Mouse (Mus musculus): Measurements from ENCODE around the gene Ms4a8a. TPM values are rescaled to one million over a fixed set of nuclear protein-coding genes. Genes with fewer than 3 reads are reported as not detected.
A peak's percentile ranks its signal among the peaks of the same experiment; 100 is the strongest.

The Ms4a8a gene
- polyA plus RNA-seq, 1 experiment, result not detected

- Histone ChIP-seq H3K4me3 (ENCODE audit: insufficient read depth, poor library complexity, severe bottlenecking) (no peak overlapping the region), H3K79me2 (ENCODE audit: control insufficient read depth, insufficient read depth) (no peaks in the 10 kb centered on the region), H3K79me3 (ENCODE audit: low read depth) (no peaks in the 10 kb centered on the region), H3K36me3 (ENCODE audit: control insufficient read depth, insufficient read depth) (no peaks in the 10 kb centered on the region), H3ac (ENCODE audit: control insufficient read depth, insufficient read length, low read depth) (no peak overlapping the region), H3K27me3 (ENCODE audit: control insufficient read depth, insufficient read depth, insufficient read length) (no peaks in the 10 kb centered on the region)
- TF ChIP-seq MAX (IDR thresholded peaks at IDR 0.05), result no peak
- TF ChIP-seq CTCF (IDR thresholded peaks at IDR 0.05; ENCODE audit: control insufficient read depth, insufficient read depth, insufficient read length), result peak; percentile 79
- TF ChIP-seq USF1 (IDR thresholded peaks at IDR 0.05; ENCODE audit: low read depth), result no peak
- TF ChIP-seq CEBPB (IDR thresholded peaks at IDR 0.05; ENCODE audit: low read depth), result no peak
- TF ChIP-seq MYOG (IDR thresholded peaks at IDR 0.05; ENCODE audit: control insufficient read depth, extremely low read depth, insufficient read length), result no peak
- TF ChIP-seq MYOD1 (IDR thresholded peaks at IDR 0.05; ENCODE audit: control insufficient read depth, insufficient read length, low read depth), result no peak
Measured at GRCm38 (mm10) chr19:11044996-11045711, 35.7 kb downstream of the Ms4a8a start.

GRCm38 (mm10) chr19:11044671-11044995 lies 36.3 kb downstream of the Ms4a8a start:
- Histone ChIP-seq H3K36me3 (ENCODE audit: control insufficient read depth, insufficient read depth) (no peaks in the 10 kb centered on the region), H3K4me3 (ENCODE audit: insufficient read depth, poor library complexity, severe bottlenecking) (no peak overlapping the region), H3K79me3 (ENCODE audit: low read depth) (no peaks in the 10 kb centered on the region), H3K79me2 (ENCODE audit: control insufficient read depth, insufficient read depth) (no peaks in the 10 kb centered on the region), H3ac (ENCODE audit: control insufficient read depth, insufficient read length, low read depth) (peak overlapping the region; percentile 44), H3K27me3 (ENCODE audit: control insufficient read depth, insufficient read depth, insufficient read length) (no peaks in the 10 kb centered on the region)
- TF ChIP-seq USF1 (IDR thresholded peaks at IDR 0.05; ENCODE audit: low read depth) (no peak), CEBPB (IDR thresholded peaks at IDR 0.05; ENCODE audit: low read depth) (no peak), MYOD1 (IDR thresholded peaks at IDR 0.05; ENCODE audit: control insufficient read depth, insufficient read length, low read depth) (no peak), MAX (IDR thresholded peaks at IDR 0.05) (no peak), CTCF (IDR thresholded peaks at IDR 0.05; ENCODE audit: control insufficient read depth, insufficient read depth, insufficient read length) (no peak), MYOG (IDR thresholded peaks at IDR 0.05; ENCODE audit: control insufficient read depth, extremely low read depth, insufficient read length) (no peak), FOSL1 (IDR thresholded peaks at IDR 0.05; ENCODE audit: insufficient read depth, low read length, poor library complexity, severe bottlenecking) (no peak)

GRCm38 (mm10) chr19:11037570-11037969 lies 43.3 kb downstream of the Ms4a8a start:
- Histone ChIP-seq H3K36me3 (ENCODE audit: control insufficient read depth, insufficient read depth) (no peaks in the 10 kb centered on the region), H3ac (ENCODE audit: control insufficient read depth, insufficient read length, low read depth) (no peak overlapping the region), H3K79me2 (ENCODE audit: control insufficient read depth, insufficient read depth) (no peaks in the 10 kb centered on the region), H3K27me3 (ENCODE audit: control insufficient read depth, insufficient read depth, insufficient read length) (no peaks in the 10 kb centered on the region), H3K79me3 (ENCODE audit: low read depth) (no peaks in the 10 kb centered on the region), H3K4me3 (ENCODE audit: insufficient read depth, poor library complexity, severe bottlenecking) (no peak overlapping the region)
- TF ChIP-seq FOSL1 (IDR thresholded peaks at IDR 0.05; ENCODE audit: insufficient read depth, low read length, poor library complexity, severe bottlenecking) (no peak), MAX (IDR thresholded peaks at IDR 0.05) (no peak), CEBPB (IDR thresholded peaks at IDR 0.05; ENCODE audit: low read depth) (no peak), USF1 (IDR thresholded peaks at IDR 0.05; ENCODE audit: low read depth) (no peak), MYOD1 (IDR thresholded peaks at IDR 0.05; ENCODE audit: control insufficient read depth, insufficient read length, low read depth) (no peak), CTCF (IDR thresholded peaks at IDR 0.05; ENCODE audit: control insufficient read depth, insufficient read depth, insufficient read length) (no peak), MYOG (IDR thresholded peaks at IDR 0.05; ENCODE audit: control insufficient read depth, extremely low read depth, insufficient read length) (no peak)

GRCm38 (mm10) chr19:11022382-11022781 lies 58.5 kb downstream of the Ms4a8a start:
- Histone ChIP-seq H3K27me3 (ENCODE audit: control insufficient read depth, insufficient read depth, insufficient read length) (no peaks in the 10 kb centered on the region), H3K79me3 (ENCODE audit: low read depth) (no peaks in the 10 kb centered on the region), H3K36me3 (ENCODE audit: control insufficient read depth, insufficient read depth) (no peaks in the 10 kb centered on the region), H3K79me2 (ENCODE audit: control insufficient read depth, insufficient read depth) (no peaks in the 10 kb centered on the region), H3K4me3 (ENCODE audit: insufficient read depth, poor library complexity, severe bottlenecking) (no peak overlapping the region), H3ac (ENCODE audit: control insufficient read depth, insufficient read length, low read depth) (no peak overlapping the region)
- TF ChIP-seq MAX (IDR thresholded peaks at IDR 0.05) (no peak), CTCF (IDR thresholded peaks at IDR 0.05; ENCODE audit: control insufficient read depth, insufficient read depth, insufficient read length) (no peak), MYOD1 (IDR thresholded peaks at IDR 0.05; ENCODE audit: control insufficient read depth, insufficient read length, low read depth) (no peak), FOSL1 (IDR thresholded peaks at IDR 0.05; ENCODE audit: insufficient read depth, low read length, poor library complexity, severe bottlenecking) (no peak), CEBPB (IDR thresholded peaks at IDR 0.05; ENCODE audit: low read depth) (no peak), USF1 (IDR thresholded peaks at IDR 0.05; ENCODE audit: low read depth) (no peak), MYOG (IDR thresholded peaks at IDR 0.05; ENCODE audit: control insufficient read depth, extremely low read depth, insufficient read length) (no peak)

GRCm38 (mm10) chr19:11017891-11018290 lies 63.0 kb downstream of the Ms4a8a start, which contains the start of gene Ms4a18:
Gene Ms4a18 (minus strand): TSS chr19:11018031.
- H3K4me3 ChIP-seq (ENCODE audit: insufficient read depth, poor library complexity, severe bottlenecking), result no peak within 1 kb of the TSS
- no peaks in the 10 kb centered on the region for H3K27me3 ChIP-seq (ENCODE audit: control insufficient read depth, insufficient read depth, insufficient read length)
- H3K36me3 ChIP-seq (ENCODE audit: control insufficient read depth, insufficient read depth), result no peaks in the 10 kb centered on the region
- H3K79me3 ChIP-seq (ENCODE audit: low read depth), result no peaks in the 10 kb centered on the region
- no peaks in the 10 kb centered on the region for H3K79me2 ChIP-seq (ENCODE audit: control insufficient read depth, insufficient read depth)
- no peak within 1 kb of the TSS for H3ac ChIP-seq (ENCODE audit: control insufficient read depth, insufficient read length, low read depth)
- no peak for TF ChIP-seq MYOG (IDR thresholded peaks at IDR 0.05; ENCODE audit: control insufficient read depth, extremely low read depth, insufficient read length)
- TF ChIP-seq USF1 (IDR thresholded peaks at IDR 0.05; ENCODE audit: low read depth), result no peak
- TF ChIP-seq CTCF (IDR thresholded peaks at IDR 0.05; ENCODE audit: control insufficient read depth, insufficient read depth, insufficient read length), result no peak
- TF ChIP-seq MAX (IDR thresholded peaks at IDR 0.05), result no peak
- no peak for TF ChIP-seq FOSL1 (IDR thresholded peaks at IDR 0.05; ENCODE audit: insufficient read depth, low read length, poor library complexity, severe bottlenecking)
- TF ChIP-seq MYOD1 (IDR thresholded peaks at IDR 0.05; ENCODE audit: control insufficient read depth, insufficient read length, low read depth), result no peak
- TF ChIP-seq CEBPB (IDR thresholded peaks at IDR 0.05; ENCODE audit: low read depth), result no peak

Other genes with a start within 250 kb of the Ms4a8a start
- gene Slc15a3, start 241.4 kb downstream of the Ms4a8a start, polyA plus RNA-seq (2012; fragmentation: generic; extraction: Trizol), result 6.3 TPM
- 130 TPM for gene Tmem132a, start 211.2 kb downstream of the Ms4a8a start, polyA plus RNA-seq (2012; fragmentation: generic; extraction: Trizol)
- gene Tmem109, start 199.1 kb downstream of the Ms4a8a start, polyA plus RNA-seq (2012; fragmentation: generic; extraction: Trizol), result 141 TPM
- 299 TPM for gene Prpf19, start 185.9 kb downstream of the Ms4a8a start, polyA plus RNA-seq (2012; fragmentation: generic; extraction: Trizol)
- gene Zp1, start 160.5 kb downstream of the Ms4a8a start, polyA plus RNA-seq (2012; fragmentation: generic; extraction: Trizol), result not detected
- gene Ptgdr2, start 143.9 kb downstream of the Ms4a8a start, polyA plus RNA-seq (2012; fragmentation: generic; extraction: Trizol), result 0.07 TPM
- 31.3 TPM for gene Ccdc86, start 131.8 kb downstream of the Ms4a8a start, polyA plus RNA-seq (2012; fragmentation: generic; extraction: Trizol)
- not detected for gene Ms4a10, start 106.4 kb downstream of the Ms4a8a start, polyA plus RNA-seq (2012; fragmentation: generic; extraction: Trizol)
- not detected for gene Ms4a15, start 87.9 kb downstream of the Ms4a8a start, polyA plus RNA-seq (2012; fragmentation: generic; extraction: Trizol)
- gene Ms4a18, start 63.1 kb downstream of the Ms4a8a start, polyA plus RNA-seq (2012; fragmentation: generic; extraction: Trizol), result not detected
- not detected for gene 1700017D01Rik, start 49.8 kb upstream of the Ms4a8a start, polyA plus RNA-seq (2012; fragmentation: generic; extraction: Trizol)
- gene 1700025F22Rik, start 84.2 kb upstream of the Ms4a8a start, polyA plus RNA-seq (2012; fragmentation: generic; extraction: Trizol), result not detected
- gene Ms4a13, start 115.6 kb upstream of the Ms4a8a start, polyA plus RNA-seq (2012; fragmentation: generic; extraction: Trizol), result not detected
- not detected for gene Ms4a12, start 151.3 kb upstream of the Ms4a8a start, polyA plus RNA-seq (2012; fragmentation: generic; extraction: Trizol)
- not detected for gene Ms4a1, start 185.1 kb upstream of the Ms4a8a start, polyA plus RNA-seq (2012; fragmentation: generic; extraction: Trizol)
- not detected for gene Ms4a5, start 202.8 kb upstream of the Ms4a8a start, polyA plus RNA-seq (2012; fragmentation: generic; extraction: Trizol)
- not detected for gene Ms4a14, start 233.4 kb upstream of the Ms4a8a start, polyA plus RNA-seq (2012; fragmentation: generic; extraction: Trizol)